Mouse (Mus musculus) lung, embryonic 16.5 days (tissue): Measurements from ENCODE around the gene Usp9x. TPM values are rescaled to one million over a fixed set of nuclear protein-coding genes. Genes with fewer than 3 reads are reported as not detected.

Experiments used
- ATAC-seq: fragments of 200-750 bp; cut with Nextera tagmentation; 2 replicates; pipeline ENCODE4 v1.8.0; 2017; ENCODE audit warnings: low read depth, mild to moderate bottlenecking, moderate library complexity
- H3K27ac ChIP-seq: fragments of 300-500 bp; sonication (generic); 2 replicates; pipeline ENCODE4 v1.5.1; 2014; ENCODE audit warnings: mild to moderate bottlenecking, control low read depth, low read length
- H3K27me3 ChIP-seq: fragments of 300-500 bp; sonication (generic); 2 replicates; pipeline ENCODE4 v1.6.1; 2014; ENCODE audit warnings: low read depth, low read length, mixed read lengths; ENCODE audit not compliant: control insufficient read depth, insufficient read depth
- H3K36me3 ChIP-seq: fragments of 300-500 bp; sonication (generic); 2 replicates; pipeline ENCODE4 v1.6.1; 2014; ENCODE audit warnings: low read length; ENCODE audit not compliant: control insufficient read depth, insufficient read depth
- H3K4me1 ChIP-seq: fragments of 300-500 bp; sonication (generic); replicated peaks from 2 replicates; pipeline ENCODE4 v1.6.1; 2014; ENCODE audit warnings: low read length, mixed read lengths; ENCODE audit not compliant: control insufficient read depth, insufficient read depth
- H3K4me2 ChIP-seq: fragments of 300-500 bp; sonication (generic); 2 replicates; pipeline ENCODE4 v1.6.1; 2014; ENCODE audit warnings: low read depth, low read length, control low read depth
- H3K4me3 ChIP-seq: fragments of 300-500 bp; sonication (generic); 2 replicates; pipeline ENCODE4 v1.5.1; 2014; ENCODE audit warnings: mild to moderate bottlenecking, low read length, control low read depth
- H3K9ac ChIP-seq: fragments of 300-500 bp; sonication (generic); 2 replicates; pipeline ENCODE4 v1.6.1; 2014; ENCODE audit warnings: low read length, control low read depth
- H3K9me3 ChIP-seq: fragments of 300-500 bp; sonication (generic); 2 replicates; pipeline ENCODE4 v1.6.1; 2016; ENCODE audit warnings: low read length; ENCODE audit not compliant: control insufficient read depth
- WGBS: fragments of 180-500 bp; shearing (Covaris S2); extraction: QIAGEN DNeasy Blood & Tissue Kit; methylation state at CpG from one replicate; pipeline ENCODE4 v1.1.7; 2014; 5-methylcytosine and 5-hydroxymethylcytosine counted together
- polyA plus RNA-seq: library from polyadenylated mRNA; unstranded; fragments of >200 nt; fragmentation: Nextera tagmentation; extraction: Ambion mirVana; gene quantifications from 2 replicates; pipeline ENCODE4 v1.2.1, GENCODE M21; 2015

Usp9x gene
- polyA plus RNA-seq: 26.3 and 27.1 TPM in 2 replicates

DNA sequence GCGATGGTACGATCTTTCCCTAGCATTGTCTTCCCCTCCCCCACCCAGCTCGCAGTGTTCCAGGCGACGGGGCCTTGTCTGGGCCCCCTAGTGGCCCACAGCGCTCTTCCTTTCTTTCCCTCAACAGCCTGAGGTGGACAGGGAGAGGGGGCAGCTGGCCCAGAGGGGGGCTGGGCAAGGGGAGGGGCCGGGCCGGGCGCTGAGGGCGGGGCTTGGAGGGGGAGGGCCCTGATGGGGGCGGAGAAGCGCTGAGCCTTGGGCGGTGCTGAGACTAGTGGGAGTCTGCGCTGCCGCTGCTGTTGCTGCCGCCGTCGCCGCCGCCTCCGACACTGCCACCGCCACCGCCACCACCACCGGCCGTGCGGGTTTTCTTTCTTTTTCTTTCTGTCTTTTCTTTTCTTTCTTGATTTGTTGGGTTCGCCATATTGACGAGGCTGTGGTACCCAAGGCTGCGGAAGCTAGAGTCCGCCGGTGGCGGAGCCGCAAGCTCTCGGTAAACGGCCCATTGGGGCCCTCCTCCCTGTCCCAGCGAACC is at the start of gene Usp9x:
Gene Usp9x (plus strand): TSS at position 258 of the 535 bp plus-strand sequence.
- Histone ChIP-seq H3K27ac (peak within 1 kb of the TSS; percentile 94), H3K9me3 (peaks cover 2% of the 10 kb centered on the region; the same call in 1 of the 2 replicates), H3K27me3 (no peaks in the 10 kb centered on the region), H3K4me3 (peak within 1 kb of the TSS; percentile 76), H3K4me2 (peak within 1 kb of the TSS; percentile 57), H3K4me1 (no peaks in the 10 kb centered on the region), H3K36me3 (no peaks in the 10 kb centered on the region), H3K9ac (peak within 1 kb of the TSS; percentile 87)
- ATAC-seq: peak; percentile 92
- 14% methylated on average over 28 of the region's 36 CpGs for WGBS

DNA sequence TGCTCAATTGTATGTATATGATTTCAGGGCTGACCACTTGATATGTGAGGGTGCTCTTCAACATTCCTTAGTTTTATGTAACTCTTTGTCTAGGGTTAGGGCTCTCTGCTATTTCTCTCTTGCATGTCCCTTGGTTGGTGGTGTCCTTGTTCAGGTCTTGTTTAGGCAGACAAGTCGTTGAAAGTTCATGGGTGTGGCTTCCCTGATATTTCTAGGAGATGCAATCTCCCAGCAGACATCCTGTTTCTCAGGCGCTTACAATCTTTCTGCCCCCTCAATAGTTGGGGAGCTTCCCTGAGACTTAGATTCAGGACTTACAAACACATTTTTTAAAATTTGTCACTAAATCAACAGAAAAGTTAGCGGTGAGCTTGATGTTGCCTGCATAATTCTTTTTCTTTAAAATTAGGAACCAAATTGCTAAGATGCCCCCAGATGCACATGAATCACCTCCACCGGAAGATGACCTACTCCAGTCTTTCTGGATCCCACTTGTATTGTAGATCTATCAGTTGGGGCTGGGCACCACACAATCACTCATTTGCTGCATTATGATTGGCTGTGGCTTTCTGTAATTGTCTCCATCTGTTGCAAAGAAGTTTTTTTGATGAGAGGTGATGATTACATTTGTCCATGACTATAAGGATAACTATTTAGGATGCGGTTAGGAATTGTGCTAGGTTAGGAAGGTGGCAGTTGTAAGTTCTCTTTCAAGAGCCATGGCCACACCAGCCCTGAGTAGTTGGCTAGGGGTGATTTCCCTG is 48.6 kb upstream of the Usp9x start:
- Histone ChIP-seq H3K4me1 (no peaks in the 10 kb centered on the region), H3K4me3 (no peak overlapping the region), H3K27ac (no peak overlapping the region), H3K36me3 (no peaks in the 10 kb centered on the region), H3K9ac (no peak overlapping the region), H3K9me3 (no peaks in the 10 kb centered on the region), H3K27me3 (no peaks in the 10 kb centered on the region), H3K4me2 (no peak overlapping the region)
- 76% methylated on average over 5 of the region's 5 CpGs for WGBS
- ATAC-seq: no peak

DNA sequence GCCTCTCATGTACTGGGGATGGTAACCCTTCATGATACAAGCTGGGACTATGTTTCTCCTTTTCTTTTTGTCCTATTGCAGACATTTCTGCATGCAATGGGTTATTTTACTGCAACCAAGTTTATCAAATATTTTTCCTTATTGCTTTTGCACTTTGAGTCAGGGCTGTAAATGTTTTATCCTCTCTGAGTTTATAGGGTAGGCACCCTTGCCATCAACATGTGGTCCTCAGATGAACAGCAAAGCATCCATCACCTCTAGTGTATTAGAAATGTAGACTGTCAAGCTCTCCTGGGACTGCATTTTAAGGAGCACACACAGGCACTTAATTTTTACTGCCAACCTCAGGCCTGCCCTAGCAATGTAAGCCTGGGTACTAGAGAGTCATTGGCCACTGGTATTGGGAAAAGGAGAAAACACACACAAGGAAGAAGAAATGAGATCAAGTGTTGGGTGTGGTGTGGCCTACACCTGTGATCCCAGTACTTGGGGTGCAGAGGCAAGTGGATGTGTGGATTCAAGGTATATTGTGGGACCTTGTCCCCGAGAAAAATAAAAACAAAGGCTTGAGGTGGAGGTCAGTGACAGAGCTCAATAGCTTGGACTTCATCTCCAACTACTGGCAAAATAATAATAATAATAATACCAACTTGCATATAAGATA is 46.6 kb upstream of the Usp9x start:
- Histone ChIP-seq H3K4me1 (no peaks in the 10 kb centered on the region), H3K4me2 (no peak overlapping the region), H3K9me3 (no peaks in the 10 kb centered on the region), H3K9ac (no peak overlapping the region), H3K36me3 (no peaks in the 10 kb centered on the region), H3K27ac (no peak overlapping the region), H3K27me3 (no peaks in the 10 kb centered on the region), H3K4me3 (no peak overlapping the region)
- no peak for ATAC-seq
- 94% methylated on average over 1 of the region's 1 CpGs for WGBS

DNA sequence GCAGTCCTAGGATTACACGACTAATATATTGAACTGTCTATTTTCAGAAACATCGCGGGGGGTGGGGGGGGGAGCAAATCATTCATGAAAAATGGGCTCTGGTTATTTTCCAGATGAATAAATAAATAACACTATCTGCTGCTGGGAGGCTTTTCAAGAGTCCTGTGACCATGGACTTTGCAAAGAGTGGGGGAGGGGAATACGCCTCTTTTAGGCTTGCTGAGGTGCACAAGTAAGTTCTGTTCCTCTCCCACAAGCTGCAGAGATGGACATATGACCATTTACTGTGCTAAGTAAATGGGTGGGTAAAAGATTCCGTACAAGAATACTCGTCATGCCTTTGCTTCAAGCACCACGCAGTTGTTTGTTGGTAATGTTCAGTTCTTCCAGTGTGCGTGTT is 46.0 kb upstream of the Usp9x start:
- H3K9me3 ChIP-seq: no peaks in the 10 kb centered on the region
- H3K4me3 ChIP-seq: no peak overlapping the region
- no peaks in the 10 kb centered on the region for H3K4me1 ChIP-seq
- H3K4me2 ChIP-seq: no peak overlapping the region
- H3K27ac ChIP-seq: no peak overlapping the region
- WGBS: 70% methylated on average over 8 of the region's 8 CpGs
- H3K36me3 ChIP-seq: no peaks in the 10 kb centered on the region
- H3K9ac ChIP-seq: no peak overlapping the region
- ATAC-seq: no peak
- H3K27me3 ChIP-seq: no peaks in the 10 kb centered on the region

DNA sequence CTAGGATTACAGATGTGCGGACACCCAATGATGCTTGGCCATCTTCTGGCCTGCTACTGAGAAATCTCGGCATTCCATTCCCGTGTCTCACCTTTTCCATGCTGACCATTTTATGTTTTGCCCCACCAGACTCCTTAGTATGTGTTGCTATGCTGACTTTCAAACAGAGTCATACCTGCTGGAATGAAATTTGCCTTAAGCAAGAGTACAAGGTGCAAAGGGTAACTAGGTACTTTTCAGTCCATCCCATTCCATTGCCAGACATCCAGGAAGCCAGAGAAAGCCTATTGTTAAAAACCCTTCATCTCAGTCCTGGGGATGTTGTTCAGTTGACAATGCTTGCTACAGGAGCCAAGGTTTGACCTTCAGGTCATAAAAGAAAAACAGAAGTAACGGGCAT is 43.1 kb upstream of the Usp9x start:
- Histone ChIP-seq H3K4me3 (no peak overlapping the region), H3K9ac (no peak overlapping the region), H3K36me3 (no peaks in the 10 kb centered on the region), H3K9me3 (no peaks in the 10 kb centered on the region), H3K27me3 (no peaks in the 10 kb centered on the region), H3K27ac (no peak overlapping the region), H3K4me2 (no peak overlapping the region), H3K4me1 (no peaks in the 10 kb centered on the region)
- no peak for ATAC-seq
- 83% methylated on average over 4 of the region's 4 CpGs for WGBS

DNA sequence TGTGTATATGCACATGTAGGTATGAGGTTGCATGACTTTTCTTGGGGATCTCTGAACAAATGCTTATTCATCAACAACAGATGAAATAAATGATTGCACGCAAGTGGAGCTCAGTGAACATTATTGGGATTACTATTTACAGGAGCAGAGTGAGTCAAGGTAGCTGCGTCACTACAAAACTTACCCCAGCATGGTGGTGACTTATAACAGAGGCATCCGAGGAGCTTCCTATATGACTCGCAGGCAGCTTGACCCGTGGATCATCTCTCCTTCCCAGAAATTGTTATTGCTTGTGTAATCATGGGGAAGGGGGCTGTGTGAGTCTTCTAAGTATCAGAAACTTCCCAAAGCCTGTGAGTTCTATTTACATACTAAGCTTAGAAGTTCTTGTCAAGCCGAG is 41.3 kb upstream of the Usp9x start:
- no peak overlapping the region for H3K4me3 ChIP-seq
- 87% methylated on average over 6 of the region's 6 CpGs for WGBS
- H3K27me3 ChIP-seq: no peaks in the 10 kb centered on the region
- H3K9ac ChIP-seq: no peak overlapping the region
- no peak overlapping the region for H3K27ac ChIP-seq
- ATAC-seq: no peak
- H3K36me3 ChIP-seq: no peaks in the 10 kb centered on the region
- H3K4me2 ChIP-seq: no peak overlapping the region
- no peaks in the 10 kb centered on the region for H3K4me1 ChIP-seq
- H3K9me3 ChIP-seq: no peaks in the 10 kb centered on the region

DNA sequence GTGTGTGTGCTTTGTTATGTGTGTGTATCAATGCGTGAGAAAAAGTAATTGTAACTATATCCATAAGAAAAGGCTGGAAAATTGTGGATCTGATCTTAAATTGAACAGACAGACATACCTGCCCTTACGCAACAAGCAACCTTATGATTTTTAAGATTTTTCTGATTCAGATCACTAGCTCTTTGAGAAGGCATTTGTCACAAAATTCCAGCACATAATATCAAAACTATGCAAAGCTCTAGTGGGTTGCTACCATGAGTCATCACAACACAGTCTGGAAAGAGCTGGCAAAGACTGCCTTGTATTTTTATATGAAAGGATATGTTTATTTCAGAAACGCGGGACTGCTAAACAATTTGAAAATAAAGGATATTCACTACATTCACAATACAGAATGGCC is 34.2 kb upstream of the Usp9x start:
- no peak for ATAC-seq
- Histone ChIP-seq H3K36me3 (no peaks in the 10 kb centered on the region), H3K27me3 (no peaks in the 10 kb centered on the region; the same call in 1 of the 2 replicates), H3K9ac (no peak overlapping the region), H3K27ac (no peak overlapping the region), H3K4me3 (no peak overlapping the region), H3K9me3 (no peaks in the 10 kb centered on the region), H3K4me1 (no peaks in the 10 kb centered on the region), H3K4me2 (no peak overlapping the region)
- 69% methylated on average over 4 of the region's 4 CpGs for WGBS

DNA sequence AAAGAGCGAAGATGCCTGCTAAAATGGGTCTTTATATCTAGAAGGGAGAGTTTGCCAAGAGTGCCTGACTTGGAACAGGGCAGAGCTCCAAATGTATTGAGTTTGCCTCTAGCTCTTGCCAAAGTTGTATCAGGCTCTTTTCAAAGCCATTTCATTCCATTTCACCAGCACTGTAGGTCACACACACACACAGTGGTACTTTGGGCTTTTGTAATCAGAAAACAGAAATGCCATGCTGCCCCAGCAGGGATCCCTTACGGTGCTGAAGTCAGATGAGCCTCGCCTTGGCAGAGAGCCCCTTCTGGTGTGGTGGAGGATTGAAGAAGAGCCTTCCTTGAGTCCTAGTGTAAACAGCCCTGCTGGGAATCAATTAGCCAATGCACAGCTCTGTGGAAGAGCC is 32.1 kb upstream of the Usp9x start:
- Histone ChIP-seq H3K4me1 (no peaks in the 10 kb centered on the region), H3K27ac (no peak overlapping the region), H3K9ac (no peak overlapping the region), H3K4me3 (no peak overlapping the region), H3K9me3 (no peaks in the 10 kb centered on the region), H3K4me2 (no peak overlapping the region), H3K27me3 (no peaks in the 10 kb centered on the region; the same call in 1 of the 2 replicates), H3K36me3 (no peaks in the 10 kb centered on the region)
- WGBS: 37% methylated on average over 3 of the region's 3 CpGs
- no peak for ATAC-seq

DNA sequence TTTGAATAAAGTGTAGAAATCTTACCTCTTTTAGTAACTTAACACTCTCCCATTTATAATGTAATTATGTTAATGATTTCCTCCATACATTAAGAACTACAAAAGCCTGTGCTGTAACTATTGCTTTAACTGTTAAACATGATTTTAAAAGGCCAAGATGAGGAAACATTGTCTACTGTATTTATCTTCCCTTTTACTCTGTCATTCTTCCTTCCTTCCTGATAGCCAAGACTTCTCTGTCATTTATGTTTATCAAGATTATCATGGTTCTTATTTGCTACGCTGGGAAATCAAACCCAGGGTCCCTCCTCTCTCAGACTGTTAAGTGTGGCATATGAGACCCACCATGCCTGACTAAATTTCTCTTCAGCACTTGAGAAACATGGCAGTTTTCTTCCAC is 30.9 kb upstream of the Usp9x start:
- no peak overlapping the region for H3K4me3 ChIP-seq
- H3K4me2 ChIP-seq: no peak overlapping the region
- H3K9me3 ChIP-seq: no peaks in the 10 kb centered on the region
- WGBS: 45% methylated on average over 1 of the region's 1 CpGs
- H3K36me3 ChIP-seq: no peaks in the 10 kb centered on the region
- H3K9ac ChIP-seq: no peak overlapping the region
- no peak for ATAC-seq
- no peaks in the 10 kb centered on the region for H3K4me1 ChIP-seq
- no peak overlapping the region for H3K27ac ChIP-seq
- no peaks in the 10 kb centered on the region; the same call in 1 of the 2 replicates for H3K27me3 ChIP-seq
